Mouse (Mus musculus): ENCODE measurements around the gene Tmbim6.
A peak's percentile ranks its signal among the peaks of the same experiment; 100 is the strongest.
"Not testable (repeated sequence)": the region's sequence is repeated elsewhere in the genome, so short reads cannot be mapped to it uniquely, and the experiment has no call there.

The Tmbim6 gene

DNA sequence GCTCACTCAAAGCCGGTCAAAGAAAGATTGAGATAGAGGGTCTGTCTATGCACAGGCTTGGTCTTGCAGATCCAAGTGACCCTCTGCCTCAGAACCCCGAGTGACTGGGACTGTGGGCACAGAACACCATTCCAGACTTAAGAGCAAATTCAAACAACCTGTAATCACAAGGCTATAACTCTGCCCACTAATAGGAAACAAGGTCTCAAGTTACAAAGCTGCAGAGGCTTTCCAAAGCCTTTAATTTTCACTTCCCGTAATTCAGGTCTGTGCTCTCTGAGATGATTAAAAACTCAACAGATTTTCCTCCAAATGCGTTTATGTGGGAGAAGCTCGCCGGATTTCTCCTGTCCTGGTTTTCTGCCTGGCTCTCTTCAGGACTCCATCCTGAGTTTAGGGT, 8.6 kb upstream of the Tmbim6 start:
- DNase-seq: no peak

DNA sequence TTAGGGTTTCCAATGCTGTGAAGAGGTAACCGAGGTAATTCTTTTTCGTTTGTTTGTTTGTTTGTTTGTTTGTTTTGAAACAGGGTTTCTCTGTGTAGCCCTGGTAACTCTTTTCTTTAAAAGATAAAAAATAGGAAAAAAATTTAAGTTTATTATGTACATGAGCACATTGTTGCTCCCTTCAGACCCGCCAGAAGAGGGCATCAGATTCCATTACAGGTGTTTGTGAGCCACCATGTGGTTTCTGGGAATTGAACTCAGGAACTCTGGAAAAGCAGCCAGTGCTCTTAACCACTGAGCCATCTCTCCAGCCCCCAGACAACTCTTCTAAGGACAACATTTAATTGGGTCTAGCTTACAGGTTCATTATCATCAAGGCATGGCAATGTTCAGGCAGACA, 6.6 kb upstream of the Tmbim6 start:
- DNase-seq: not testable (repeated sequence)

DNA sequence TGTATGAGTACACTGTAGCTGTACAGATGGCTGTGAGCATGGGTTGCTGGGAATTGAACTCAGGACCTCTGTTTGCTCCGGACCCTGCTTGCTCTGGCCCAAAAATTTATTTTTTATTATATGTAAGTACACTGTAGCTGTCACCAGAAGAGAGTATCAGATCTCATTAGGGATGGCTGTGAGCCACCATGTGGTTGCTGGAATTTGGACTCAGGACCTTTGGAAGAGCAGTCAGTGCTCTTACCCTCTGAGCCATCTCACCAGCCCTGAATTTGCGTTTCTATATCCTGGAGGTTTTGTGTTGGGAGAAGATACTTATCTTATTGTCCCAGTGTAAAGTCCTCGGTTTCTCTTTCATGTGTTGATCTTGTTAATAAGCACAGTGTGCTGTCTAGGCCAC, 5.9 kb upstream of the Tmbim6 start:
- no peak for DNase-seq

DNA sequence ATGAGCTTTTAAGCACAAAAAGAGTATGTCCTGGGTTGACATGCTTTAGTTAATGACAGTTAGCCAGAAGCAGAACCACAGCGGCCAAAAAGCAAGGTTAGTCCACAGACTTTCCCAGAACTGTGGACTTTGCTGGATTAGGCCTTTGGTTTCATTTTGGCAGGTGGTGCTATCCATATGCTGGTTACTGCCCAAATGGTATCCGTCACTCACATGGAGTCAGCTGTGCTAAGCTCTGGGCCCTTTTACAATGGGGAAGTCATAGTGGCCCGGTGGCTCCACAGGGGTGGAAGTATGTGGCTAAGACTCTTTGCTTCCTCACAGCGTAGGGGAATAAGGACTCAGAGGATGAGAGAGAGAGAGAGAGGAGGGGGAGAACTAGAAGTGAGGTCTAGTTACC, 4.7 kb upstream of the Tmbim6 start:
- DNase-seq: no peak

DNA sequence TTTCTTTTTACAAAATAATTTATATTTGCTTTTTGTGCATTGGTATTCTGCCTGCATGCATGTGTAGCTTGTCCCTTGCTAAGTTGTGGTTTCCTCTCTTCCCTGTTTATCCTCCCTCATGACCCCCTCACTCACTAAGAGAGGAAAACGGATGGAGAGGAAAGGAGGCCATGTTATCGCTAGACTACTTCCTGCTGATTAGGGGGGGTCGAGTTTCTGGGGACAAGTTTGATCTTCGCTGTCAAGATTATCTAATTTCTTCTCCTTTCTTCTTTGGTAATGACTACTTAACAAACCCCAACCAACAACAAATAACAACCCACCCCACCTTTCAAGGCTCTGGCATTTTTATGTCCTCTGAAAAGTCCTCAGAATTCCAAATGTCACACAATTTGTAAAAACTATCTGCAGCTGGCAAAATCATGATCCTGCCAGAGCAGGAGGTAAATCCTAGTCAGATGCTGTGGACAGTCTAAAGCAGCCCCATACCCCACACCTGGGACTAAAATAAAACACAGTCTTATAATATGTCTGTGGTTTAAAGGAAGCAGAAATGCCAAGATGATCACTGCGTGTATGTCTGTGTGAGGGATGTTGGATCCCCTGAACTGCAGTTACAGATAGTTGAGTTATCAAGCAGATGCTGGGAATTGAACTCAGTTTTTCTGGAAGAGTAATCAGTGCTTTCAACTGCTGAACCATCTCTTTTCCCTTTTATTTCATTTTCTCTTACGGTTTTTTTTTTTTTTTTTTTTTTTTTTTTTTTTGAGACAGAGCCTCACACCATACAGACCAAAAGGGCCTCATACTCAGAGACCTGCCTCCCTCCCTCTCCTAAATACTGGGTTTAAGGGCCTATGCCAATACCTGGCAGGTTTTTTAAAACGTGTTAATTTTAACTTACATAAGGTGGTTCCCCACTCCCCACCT, 1.9 kb upstream of the Tmbim6 start:
- DNase-seq: no peak

DNA sequence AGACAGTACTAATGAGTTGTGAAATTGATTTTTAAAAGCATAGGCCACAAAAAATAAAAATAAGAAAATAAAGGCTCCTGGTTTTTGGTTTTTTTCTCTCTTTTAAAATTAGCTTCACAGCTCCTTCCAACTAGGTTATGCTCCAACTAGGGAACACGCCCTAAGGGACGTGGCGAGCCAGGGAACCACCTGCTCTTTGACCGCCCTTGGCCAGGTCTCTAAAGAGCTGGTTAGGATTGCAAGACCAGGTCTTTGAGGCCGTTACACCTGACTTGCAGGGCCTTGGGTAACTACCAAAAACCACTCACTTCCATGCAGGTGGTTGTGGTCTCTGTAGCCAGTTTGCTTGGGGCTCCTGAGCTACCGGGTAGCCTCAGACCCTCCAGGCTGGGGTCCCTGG, 707 bp upstream of the Tmbim6 start:
- no peak for DNase-seq

DNA sequence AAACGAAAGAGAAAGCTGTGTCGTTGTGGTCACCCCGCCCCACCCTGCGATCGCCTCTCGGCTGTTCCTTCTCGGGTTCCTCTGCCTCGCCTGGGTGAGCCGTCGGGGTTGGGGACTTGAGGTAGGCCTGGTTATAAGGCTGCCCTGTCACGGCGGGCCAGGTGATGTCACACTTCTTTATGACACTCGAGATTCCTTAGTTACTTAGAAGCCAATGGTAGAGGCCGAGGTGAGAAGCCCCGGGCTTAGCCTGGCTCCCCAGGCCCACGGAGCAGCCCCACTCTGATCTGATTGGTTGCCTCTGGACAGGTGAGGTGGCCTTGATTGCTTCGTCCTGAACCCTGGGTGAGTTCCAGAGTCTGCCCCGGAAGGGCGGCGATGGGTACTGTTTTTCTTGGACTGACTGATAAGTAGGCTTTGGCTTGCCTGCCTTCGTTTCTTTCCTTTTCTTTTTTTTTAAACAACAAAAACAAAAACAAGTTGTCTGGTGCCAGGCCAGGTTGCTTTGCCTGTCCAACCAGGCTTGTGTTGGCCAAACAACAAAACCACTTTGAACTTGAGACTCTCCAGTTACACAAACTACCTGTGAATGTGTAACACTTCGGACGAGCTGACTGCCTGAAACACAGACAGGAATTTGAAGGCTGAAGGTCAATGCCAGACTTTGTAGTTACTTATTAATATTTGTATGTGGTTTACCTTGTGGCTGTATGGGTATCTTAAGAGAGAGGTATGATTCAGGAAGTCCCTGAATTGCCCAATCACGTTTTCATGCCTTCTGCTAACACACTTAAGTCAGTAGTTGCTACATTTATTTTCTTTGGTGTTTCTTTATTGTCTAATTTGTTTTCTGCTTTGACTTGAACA, 937 bp downstream of the Tmbim6 start:
- DNase-seq: no peak

DNA sequence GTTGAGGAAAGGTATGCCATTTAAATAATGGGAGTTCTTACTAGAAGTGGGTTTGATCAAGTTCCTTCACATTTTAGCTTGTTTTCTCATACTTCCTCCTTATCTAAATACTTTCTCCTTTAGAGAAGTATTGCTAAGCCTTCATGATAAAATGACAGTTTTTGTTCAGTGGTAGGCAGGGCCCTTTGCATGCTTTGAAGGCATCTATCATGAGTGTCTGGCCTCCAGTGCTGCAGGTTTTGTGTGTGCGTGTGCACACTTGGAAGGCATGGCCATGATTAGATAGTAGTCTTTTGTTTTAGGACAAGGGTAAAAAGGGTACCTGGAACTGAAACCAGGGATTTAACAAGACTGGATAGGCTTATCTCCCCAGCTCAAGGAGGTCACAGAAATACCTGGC, 3.8 kb downstream of the Tmbim6 start:
- no peak for DNase-seq

DNA sequence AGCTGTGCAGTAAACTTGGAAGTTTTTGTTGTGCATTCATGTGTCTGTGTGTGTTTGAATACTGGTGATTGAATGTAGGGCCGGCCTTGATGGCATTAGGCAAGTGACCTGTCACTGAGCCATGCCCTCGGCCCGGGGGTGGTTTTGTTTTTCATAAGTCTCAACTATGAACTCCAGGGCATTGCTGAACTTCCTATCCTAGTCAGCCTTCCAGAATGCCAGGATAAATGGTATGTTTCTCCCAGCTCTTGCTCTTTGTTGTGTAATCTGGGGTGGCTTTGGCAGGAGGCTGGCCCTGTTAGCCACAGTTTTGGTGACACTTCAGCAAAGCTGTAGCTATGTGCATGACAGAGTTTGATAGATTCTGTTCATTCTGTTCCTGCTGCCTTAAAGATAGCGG, 4.2 kb downstream of the Tmbim6 start:
- DNase-seq: no peak

DNA sequence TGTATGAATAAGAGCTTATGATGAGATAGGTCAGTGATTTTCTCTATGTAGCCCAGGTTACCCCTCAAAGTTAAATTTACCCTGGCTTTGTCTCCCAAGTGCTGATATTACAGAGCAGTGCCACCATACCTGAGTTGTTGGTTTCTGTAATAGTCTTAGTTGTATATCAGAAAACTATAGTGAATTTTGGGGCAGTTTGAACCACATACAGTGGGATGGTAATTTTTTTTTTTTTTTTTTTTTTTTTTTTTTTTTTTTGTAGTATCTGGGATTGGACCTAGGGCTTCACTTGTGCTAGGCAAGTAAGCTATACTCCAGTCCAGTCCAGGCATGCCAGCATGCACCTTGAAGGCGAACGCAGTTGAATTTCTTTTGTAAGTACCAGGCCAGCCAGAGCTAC, 4.9 kb downstream of the Tmbim6 start:
- no peak for DNase-seq

DNA sequence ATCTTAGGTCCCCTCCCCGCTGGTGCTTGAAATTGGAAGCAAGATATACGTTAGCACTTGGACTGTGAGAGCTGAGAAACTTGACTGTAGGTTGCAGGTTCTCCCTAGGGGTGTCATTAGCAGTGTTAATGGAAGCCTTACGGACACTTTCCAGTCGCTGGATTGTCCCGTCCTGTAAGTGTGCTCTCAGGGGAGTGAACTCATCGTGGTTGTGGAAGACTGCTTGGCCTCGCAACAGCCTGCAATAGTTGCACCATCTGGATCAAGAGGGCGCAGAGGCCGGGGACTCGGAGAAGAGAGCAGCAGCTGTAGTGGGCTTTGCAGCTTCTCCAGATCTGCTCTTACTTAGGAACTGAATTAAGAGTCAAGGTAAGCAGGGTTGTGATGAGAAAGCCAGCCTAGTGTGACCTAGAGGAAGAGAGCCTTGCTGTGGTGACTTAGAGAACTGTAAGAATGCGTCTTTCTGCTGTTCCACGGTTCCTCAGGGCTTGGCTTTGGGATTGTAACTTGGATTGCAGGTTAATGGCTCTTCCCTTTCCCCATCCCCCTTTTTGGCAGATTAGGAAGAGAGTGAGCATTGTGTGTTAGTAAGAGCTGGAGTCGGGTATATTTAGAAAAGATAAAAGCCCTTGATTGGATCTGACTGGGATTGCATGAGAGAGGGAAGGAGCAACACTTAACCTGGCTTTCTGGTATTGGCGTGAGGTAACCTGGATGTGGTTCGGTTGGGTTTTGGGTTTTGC, 7.0 kb downstream of the Tmbim6 start:
- no peak for DNase-seq

DNA sequence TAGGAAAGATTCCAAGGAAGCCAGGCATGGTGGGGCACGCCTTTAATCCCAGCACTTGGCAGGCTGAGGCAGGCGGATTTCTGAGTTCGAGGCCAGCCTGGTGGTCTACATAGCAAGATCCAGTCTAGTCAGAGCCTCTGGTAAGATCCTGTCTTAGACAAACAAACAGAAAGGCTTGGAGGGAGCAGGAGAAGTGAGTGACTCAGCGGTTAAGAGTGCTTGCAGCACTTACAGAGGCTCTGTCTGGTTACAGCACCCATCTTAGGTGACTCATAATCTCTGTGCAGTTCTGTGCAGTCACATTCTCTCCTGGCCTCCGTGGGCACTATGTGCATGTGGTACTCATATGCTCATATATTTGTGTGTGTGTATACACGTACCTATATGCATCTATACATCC, 7.9 kb downstream of the Tmbim6 start:
- DNase-seq: no peak

DNA sequence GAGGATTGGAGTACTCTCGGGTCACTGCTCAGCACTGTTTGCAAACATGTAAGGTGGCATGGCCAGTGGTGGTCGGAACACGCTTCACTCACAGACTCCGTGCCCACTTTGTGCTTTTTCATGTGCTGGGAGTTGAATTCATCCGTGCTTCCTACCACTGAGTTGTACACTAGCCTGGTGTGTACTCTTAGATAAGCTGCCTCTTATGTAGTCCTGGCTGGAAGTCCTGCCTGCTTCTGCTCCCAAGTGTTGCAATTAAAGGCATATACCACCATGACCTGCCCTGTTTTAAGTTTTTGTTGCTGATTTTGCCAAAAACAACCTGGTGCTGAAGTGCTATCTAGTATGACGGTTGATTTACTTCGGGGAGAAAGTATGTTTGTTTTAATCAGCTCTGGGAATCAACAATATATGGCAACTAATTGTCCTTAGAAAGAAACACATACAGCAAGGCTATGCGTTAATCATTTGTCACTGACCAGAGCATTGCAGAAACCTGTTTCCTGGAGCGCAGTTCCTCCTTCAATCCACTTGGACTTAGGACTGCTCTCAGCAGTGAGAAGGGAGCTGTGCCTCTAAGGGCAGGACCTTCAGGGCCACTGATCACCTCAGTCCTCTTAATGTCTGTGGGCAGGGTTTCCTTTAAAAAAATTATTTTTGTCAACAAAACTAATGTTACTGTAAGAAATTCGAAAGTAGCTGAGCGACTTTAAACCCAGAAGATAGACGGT, 10.6 kb downstream of the Tmbim6 start:
- no peak for DNase-seq

DNA sequence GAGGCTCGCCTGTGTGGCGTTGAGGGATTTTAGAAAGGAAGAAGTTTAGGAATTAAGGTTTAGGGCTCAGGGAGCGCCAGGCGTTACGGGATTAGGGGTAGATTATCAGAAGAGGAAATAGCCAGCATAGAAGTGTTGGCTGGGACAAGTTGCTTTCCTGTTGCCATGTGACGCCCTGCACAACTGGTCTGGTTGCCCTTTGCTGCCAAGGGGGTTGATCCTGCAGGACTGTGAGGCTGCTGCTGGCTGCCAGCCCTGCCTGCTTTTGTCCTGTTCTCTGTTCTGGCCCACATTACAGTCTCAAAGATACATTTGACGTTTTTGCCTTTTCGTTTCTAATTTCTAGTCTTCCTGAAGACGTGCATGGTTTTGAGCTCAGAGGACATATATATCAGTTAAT, 12.5 kb downstream of the Tmbim6 start:
- DNase-seq: no peak

DNA sequence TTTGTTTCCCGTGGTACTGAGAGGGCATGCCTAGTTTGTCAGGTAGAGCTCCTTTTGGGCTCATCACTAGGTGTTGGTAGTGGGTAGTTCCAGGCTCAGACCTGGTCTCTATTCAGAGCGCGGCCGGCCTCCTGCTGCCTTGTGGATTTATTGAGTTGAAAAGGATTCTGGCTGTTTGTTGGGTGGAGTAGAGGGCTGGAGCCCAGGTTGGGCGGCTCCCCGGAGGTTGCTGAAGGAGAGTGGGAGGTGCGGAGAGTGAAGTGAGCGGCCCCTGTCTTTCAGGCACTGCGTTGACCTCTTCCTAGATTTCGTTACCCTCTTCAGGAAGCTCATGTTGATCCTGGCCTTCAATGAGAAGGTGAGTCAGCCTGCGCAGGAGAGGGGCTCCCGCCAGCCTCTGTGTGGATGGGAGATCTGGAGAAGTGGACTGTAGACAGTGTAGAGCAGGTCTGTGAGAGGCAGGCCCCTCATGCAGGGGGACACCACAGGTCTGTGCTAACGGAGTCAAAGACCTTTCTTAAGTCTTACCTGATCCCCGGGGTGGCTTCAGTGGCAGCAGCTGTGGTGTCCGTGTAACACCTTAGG, 14.4 kb downstream of the Tmbim6 start:
- no peak for DNase-seq

DNA sequence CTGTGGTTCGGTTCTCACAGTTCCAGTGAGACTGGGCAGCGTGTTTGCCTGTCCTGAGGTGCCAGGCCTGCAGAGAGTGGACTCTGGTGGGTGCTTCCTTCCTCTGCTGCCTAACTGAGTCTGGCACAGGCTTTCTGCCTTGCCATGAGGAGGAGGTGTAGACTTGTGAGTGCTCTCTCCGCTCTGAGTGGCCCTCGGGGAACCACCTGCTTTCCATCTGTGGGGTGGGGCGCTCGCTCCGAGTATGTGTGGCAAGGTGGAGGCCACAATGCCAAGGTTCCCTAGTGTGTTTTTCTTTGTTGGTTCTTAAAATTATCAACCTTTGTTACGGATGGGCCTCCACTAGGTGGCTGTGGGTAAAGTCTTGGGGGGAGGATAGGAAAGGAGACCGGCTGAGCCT, 16.2 kb downstream of the Tmbim6 start:
- DNase-seq: no peak

DNA sequence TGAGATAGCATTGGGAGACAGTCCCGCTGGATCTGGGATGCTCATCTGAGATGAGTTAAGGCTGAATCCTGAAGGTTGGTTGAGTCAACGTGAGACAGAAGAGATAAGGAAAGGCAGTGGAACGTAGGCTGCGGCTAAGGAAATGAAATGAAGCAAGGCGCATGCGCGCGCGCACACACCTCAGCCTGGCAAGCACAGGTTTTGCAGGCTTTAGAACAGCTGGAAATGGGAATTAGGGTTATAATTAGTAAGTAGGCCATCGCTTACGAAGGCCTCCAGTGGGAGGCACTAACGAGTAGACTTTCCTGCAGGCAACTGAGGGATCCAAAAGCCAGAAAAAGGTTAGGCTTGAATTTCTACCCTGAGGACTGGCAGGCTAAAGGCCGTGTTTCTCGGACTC, 19.1 kb downstream of the Tmbim6 start:
- DNase-seq: no peak

DNA sequence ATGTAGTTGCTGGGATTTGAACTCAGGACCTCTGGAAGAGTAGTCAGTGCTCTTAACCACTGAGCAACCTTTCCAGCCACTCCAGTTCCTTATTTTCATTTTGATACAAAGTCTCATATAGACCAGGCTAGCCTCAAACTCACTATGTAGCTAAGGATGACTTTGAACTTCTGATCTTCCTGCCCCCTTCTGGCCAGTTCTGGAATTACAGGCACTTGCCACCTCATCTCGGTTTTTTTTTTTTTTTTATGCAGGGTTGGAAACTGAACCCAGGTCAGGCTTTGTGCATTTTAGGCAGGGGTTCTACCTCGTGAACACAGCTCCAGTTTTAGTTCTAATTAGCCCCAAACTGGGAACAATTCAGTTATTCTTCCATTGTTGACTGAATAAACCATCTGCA, 23.1 kb downstream of the Tmbim6 start:
- peak; percentile 70 for DNase-seq

DNA sequence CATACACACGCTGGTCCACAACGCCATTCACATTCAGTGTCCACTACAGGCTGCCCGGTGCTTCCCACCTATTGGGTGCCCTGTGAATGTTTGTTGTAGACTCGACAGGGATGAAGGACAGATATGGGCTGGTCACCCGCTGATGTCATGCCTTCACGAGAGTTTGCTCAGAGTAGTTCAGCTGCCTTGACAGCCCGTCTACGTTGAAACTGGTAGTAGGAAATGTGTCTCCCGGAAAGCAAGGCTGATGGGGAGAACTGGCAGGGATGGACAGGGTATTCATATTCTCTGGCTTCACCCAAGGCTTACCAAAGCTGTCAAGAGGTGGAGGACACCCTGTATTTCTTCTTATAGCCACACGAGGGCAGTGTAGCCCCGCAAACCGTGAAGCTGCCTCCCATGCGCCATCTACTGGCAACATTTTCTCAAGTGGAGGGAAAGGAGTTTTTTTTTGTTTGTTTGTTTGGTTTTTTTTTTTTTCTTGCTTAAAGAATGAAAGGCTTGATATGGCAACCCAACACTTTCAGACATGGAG, 23.7 kb downstream of the Tmbim6 start:
- DNase-seq: peak; percentile 87

DNA sequence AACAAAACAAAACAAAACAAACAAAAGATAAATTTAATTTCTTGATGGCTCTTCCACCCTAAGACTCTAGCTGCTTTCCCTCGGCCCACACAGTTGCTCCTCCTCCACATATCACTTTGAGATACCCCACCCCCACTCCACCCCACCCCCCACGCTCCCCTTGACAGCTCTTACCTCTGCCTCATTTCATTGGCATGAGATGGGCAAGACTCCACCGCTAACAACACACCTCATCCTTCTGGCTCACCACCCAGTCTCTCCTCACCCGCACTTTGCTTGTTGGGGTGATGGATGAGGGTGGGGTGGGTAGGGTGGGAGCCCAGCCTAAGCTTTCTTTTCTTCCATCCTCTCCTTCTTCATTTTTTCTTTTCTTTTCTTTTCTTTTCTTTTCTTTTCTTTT, 24.3 kb downstream of the Tmbim6 start:
- no peak for DNase-seq

DNA sequence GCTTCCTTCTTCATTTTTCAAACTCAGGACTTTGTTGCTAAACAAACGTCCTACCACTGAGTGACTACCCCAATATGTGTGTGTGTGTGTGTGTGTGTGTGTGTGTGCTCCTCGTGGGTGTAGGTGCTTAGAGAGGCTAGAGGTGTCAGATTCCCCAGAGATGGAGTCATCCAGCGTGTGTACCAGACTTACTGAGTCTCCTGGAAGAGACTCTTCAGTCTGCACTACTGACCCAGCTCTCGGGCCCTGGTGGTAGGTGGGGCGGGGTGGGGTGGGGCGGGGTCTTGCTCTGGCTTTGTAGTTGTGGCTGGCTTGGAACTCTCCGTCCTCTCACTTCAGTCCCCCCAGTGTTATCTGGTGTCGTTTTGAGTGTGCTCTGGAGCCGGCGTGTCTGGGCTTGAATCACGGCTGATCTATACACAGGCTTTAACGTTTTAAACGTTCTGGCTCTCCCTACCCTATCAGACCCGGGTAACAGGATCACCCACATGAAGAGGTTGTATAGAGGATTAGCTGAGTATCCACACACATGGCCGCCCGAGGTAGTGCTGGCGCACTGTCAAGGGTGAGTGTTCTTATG, 25.1 kb downstream of the Tmbim6 start:
- DNase-seq: no peak

DNA sequence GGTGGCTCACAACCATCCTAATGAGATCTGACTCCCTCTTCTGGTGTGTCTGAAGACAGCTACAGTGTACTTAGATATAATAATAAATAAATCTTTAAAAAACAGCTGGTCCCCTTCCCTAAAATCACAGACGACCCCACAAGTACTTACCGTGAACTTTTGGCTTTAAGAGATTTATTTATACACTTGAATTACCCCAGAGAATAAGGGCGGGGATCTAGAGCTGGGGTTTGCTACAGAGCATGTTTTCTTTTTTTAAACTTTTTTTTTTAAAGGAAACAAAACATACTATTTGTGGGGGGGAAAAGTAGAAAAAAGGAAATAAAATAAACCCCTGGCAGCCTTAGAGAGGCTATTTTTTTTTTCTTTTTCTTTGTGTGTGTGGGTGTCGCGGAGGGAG, 27.4 kb downstream of the Tmbim6 start:
- no peak for DNase-seq
